Mouse (Mus musculus): Measurements from ENCODE around the gene Ube2g2. TPM values are rescaled to one million over a fixed set of nuclear protein-coding genes. Genes with fewer than 3 reads are reported as not detected.

Ube2g2 gene
- polyA plus RNA-seq, 1 experiment from 2014 or later: 54.1 TPM

- no peak overlapping the region for H3K4me2 ChIP-seq (replicated peaks)
- H3K9me3 ChIP-seq (ENCODE audit: control insufficient read depth, low read length): no peaks in the 10 kb centered on the region
- H3K4me1 ChIP-seq (replicated peaks; ENCODE audit: control insufficient read depth, insufficient read depth, low read length): no peaks in the 10 kb centered on the region
- no peaks in the 10 kb centered on the region for H3K27me3 ChIP-seq (ENCODE audit: control insufficient read depth, insufficient read depth, low read length)
- DNase-seq (ENCODE audit: low spot score): no peak
- no peak for ATAC-seq (ENCODE audit: low FRiP score)
- H3K27ac ChIP-seq: no peak overlapping the region
- WGBS: 82% methylated on average over 8 of the region's 8 CpGs
- H3K36me3 ChIP-seq (replicated peaks; ENCODE audit: control insufficient read depth, insufficient read depth): peaks cover 38% of the 10 kb centered on the region
- H3K4me3 ChIP-seq (replicated peaks; ENCODE audit: low read length): no peak overlapping the region
- H3K9ac ChIP-seq: no peak overlapping the region
These were observed 25.8 kb downstream of the Ube2g2 start for GRCm38 (mm10) chr10:77647901-77648300.

- Histone ChIP-seq H3K27me3 (ENCODE audit: control insufficient read depth, insufficient read depth, low read length) (no peaks in the 10 kb centered on the region), H3K27ac (no peak overlapping the region), H3K4me2 (replicated peaks) (no peak overlapping the region), H3K9ac (no peak overlapping the region), H3K4me3 (replicated peaks; ENCODE audit: low read length) (no peak overlapping the region), H3K36me3 (replicated peaks; ENCODE audit: control insufficient read depth, insufficient read depth) (no peaks in the 10 kb centered on the region), H3K4me1 (replicated peaks; ENCODE audit: control insufficient read depth, insufficient read depth, low read length) (no peaks in the 10 kb centered on the region), H3K9me3 (ENCODE audit: control insufficient read depth, low read length) (no peaks in the 10 kb centered on the region)
- WGBS: 90% methylated on average over 9 of the region's 9 CpGs
- ATAC-seq (ENCODE audit: low FRiP score) (no peak), DNase-seq (ENCODE audit: low spot score) (no peak)
These were observed 30.0 kb downstream of the Ube2g2 start for GRCm38 (mm10) chr10:77652046-77652445.

DNA sequence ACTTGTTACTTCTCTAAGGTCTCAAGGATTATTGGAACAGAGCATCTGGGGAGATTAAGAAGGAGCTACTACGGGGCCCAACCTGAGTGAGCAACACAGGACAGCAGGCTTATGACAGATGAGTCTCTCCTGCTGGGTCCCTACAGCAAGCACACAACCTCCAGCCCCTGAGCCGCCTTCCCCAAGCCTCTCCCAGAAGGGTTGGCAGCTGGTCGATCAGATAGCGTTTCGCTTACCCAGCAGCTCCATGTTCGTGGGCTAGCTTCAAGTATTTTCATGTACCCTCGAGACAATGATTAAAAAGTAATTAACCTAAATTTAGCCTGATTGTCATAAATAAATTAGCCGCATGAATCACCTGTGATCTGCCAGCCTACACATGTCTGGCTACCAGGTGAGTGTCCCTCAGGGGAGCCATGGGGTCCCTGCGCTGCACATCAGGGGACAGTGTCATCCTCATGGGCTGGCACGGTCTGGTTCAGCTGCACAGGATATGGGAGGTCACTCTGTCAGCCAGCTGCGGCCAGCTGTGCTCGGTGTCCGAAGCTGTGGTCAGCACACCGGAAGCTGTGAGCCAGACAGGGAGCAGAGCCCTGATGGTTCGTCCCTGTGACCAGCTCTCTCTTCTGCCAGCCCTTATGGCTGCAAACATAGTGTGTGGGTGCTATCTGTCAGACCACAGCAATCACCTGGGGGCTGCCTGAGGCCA is 36.4 kb downstream of the Ube2g2 start:
- Histone ChIP-seq H3K4me3 (replicated peaks; ENCODE audit: low read length) (no peak overlapping the region), H3K4me2 (replicated peaks) (no peak overlapping the region), H3K27me3 (ENCODE audit: control insufficient read depth, insufficient read depth, low read length) (no peaks in the 10 kb centered on the region), H3K36me3 (replicated peaks; ENCODE audit: control insufficient read depth, insufficient read depth) (no peaks in the 10 kb centered on the region), H3K9ac (no peak overlapping the region), H3K4me1 (replicated peaks; ENCODE audit: control insufficient read depth, insufficient read depth, low read length) (no peaks in the 10 kb centered on the region), H3K9me3 (ENCODE audit: control insufficient read depth, low read length) (0 out of 2 replicates have a peak, but pooled peaks cover 3% of the 10 kb centered on the region), H3K27ac (no peak overlapping the region)
- no peak for DNase-seq (ENCODE audit: low spot score)
- 68% methylated on average over 15 of the region's 15 CpGs for WGBS
- ATAC-seq (ENCODE audit: low FRiP score): 0 out of 2 replicates have a peak, but pooled peaks have one; percentile 14

DNA sequence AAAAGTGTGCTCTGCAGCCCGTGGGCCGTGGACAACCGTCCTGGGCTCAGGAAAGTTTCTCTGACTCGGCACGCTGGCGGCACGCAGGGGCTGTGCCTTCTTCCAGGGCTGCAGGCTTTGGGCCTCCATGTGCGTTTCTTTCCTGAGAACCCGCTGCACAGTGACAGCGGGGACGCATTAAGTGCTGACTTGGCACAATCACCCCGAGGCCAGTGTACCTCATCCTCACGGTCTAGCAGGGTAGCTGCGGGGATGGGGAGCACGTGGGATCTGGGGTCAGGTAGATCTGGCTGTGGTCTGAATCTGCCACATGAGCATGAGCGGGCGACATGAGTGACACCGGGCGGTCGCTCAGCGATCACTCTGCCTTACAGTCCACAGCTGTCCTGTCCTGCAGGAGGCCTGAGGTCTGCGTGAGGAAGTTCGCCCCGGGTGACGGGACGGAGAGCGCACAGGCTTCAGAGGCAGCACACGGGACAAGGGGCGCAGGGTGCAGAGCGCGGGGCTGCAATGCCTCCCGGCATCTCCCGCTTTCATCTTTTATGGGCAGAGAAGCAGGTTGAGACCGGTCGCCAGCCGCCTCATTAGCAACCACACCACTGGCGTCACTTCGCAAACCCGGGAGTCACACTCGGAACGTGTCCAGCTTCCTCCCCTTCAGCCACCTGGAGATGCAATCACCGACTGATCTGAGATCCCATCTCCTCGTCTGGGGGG is 42.0 kb downstream of the Ube2g2 start:
- ATAC-seq (ENCODE audit: low FRiP score) (no peak), DNase-seq (ENCODE audit: low spot score) (no peak)
- H3K4me1 ChIP-seq (replicated peaks; ENCODE audit: control insufficient read depth, insufficient read depth, low read length): no peaks in the 10 kb centered on the region
- WGBS: 59% methylated on average over 43 of the region's 43 CpGs
- H3K4me2 ChIP-seq (replicated peaks): no peak overlapping the region
- no peaks in the 10 kb centered on the region for H3K27me3 ChIP-seq (ENCODE audit: control insufficient read depth, insufficient read depth, low read length)
- no peak overlapping the region for H3K27ac ChIP-seq
- 0 out of 2 replicates have a peak, but pooled peaks cover 3% of the 10 kb centered on the region for H3K9me3 ChIP-seq (ENCODE audit: control insufficient read depth, low read length)
- no peaks in the 10 kb centered on the region for H3K36me3 ChIP-seq (replicated peaks; ENCODE audit: control insufficient read depth, insufficient read depth)
- no peak overlapping the region for H3K4me3 ChIP-seq (replicated peaks; ENCODE audit: low read length)
- H3K9ac ChIP-seq: no peak overlapping the region

DNA sequence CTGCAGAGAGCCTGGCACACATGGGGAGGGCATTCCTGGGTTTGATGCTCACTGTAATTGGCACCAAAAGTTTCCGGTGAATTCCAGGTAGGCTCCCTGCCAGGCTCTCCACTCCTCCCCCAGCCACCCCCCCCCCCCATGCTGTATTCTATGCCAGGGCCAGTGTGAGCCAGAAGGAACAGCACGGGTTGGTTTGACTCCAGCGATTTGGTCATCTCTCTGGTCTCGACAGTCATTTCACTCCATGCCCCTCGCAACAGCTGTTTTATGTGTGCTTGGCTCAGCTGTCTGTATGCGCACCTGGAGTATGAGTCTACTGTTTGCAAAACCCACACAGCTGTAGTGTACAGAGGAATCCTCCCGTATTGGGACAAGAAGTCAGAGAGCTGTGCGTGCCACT is 44.3 kb downstream of the Ube2g2 start:
- H3K4me2 ChIP-seq (replicated peaks): no peak overlapping the region
- no peak overlapping the region for H3K9ac ChIP-seq
- H3K27ac ChIP-seq: no peak overlapping the region
- H3K9me3 ChIP-seq (ENCODE audit: control insufficient read depth, low read length): no peaks in the 10 kb centered on the region
- WGBS: 76% methylated on average over 8 of the region's 8 CpGs
- no peak for DNase-seq (ENCODE audit: low spot score)
- no peaks in the 10 kb centered on the region for H3K4me1 ChIP-seq (replicated peaks; ENCODE audit: control insufficient read depth, insufficient read depth, low read length)
- no peak overlapping the region for H3K4me3 ChIP-seq (replicated peaks; ENCODE audit: low read length)
- no peak for ATAC-seq (ENCODE audit: low FRiP score)
- no peaks in the 10 kb centered on the region for H3K27me3 ChIP-seq (ENCODE audit: control insufficient read depth, insufficient read depth, low read length)
- no peaks in the 10 kb centered on the region for H3K36me3 ChIP-seq (replicated peaks; ENCODE audit: control insufficient read depth, insufficient read depth)

DNA sequence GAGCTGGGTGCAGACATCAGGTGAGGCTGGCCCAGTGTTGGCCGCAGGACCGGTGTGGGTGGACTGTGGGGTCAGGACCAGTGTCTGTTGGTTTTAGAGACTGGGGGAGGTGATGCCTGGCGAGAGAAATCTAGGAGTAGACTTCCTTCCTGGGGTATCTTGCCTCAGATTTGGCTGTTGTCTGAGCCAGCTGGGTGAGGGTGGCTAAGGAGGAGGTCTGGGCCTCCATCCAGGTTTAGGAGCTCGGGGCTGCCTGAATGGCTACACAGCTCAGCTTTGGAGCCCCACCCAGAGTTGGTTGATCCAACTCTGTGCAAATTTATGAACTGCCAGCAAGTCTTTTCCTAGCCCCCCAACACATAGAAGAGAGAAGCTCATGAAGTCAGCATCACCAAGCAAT is 45.3 kb downstream of the Ube2g2 start:
- Histone ChIP-seq H3K4me1 (replicated peaks; ENCODE audit: control insufficient read depth, insufficient read depth, low read length) (no peaks in the 10 kb centered on the region), H3K27me3 (ENCODE audit: control insufficient read depth, insufficient read depth, low read length) (no peaks in the 10 kb centered on the region), H3K9me3 (ENCODE audit: control insufficient read depth, low read length) (no peaks in the 10 kb centered on the region), H3K4me2 (replicated peaks) (no peak overlapping the region), H3K9ac (no peak overlapping the region), H3K27ac (no peak overlapping the region), H3K36me3 (replicated peaks; ENCODE audit: control insufficient read depth, insufficient read depth) (no peaks in the 10 kb centered on the region), H3K4me3 (replicated peaks; ENCODE audit: low read length) (no peak overlapping the region)
- no peak for ATAC-seq (ENCODE audit: low FRiP score)
- WGBS: 87% methylated on average over 4 of the region's 4 CpGs
- no peak for DNase-seq (ENCODE audit: low spot score)

DNA sequence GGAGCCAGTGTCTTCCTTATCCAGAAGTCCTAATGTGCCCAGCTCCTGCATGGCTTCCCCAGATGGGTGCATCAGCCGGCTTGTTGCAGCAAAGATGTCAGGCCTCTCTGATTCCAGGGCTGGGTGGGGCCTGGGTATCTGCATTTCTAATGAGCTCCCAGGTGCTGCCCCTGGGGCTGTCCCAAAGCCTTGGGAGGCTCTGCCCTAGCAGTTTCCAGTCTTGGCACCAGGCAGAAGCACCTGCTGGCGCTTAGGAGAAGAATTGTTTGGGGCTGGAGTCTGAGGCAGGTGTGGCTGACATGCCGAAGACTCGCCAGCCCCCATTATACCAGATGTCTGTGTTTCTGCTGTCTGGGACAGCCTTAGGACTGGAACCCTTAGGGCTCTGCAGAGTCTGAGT is 48.6 kb downstream of the Ube2g2 start:
- ATAC-seq (ENCODE audit: low FRiP score) (no peak), DNase-seq (ENCODE audit: low spot score) (no peak)
- 85% methylated on average over 4 of the region's 4 CpGs for WGBS
- H3K4me2 ChIP-seq (replicated peaks): no peak overlapping the region
- no peaks in the 10 kb centered on the region for H3K4me1 ChIP-seq (replicated peaks; ENCODE audit: control insufficient read depth, insufficient read depth, low read length)
- H3K9me3 ChIP-seq (ENCODE audit: control insufficient read depth, low read length): no peaks in the 10 kb centered on the region
- no peak overlapping the region for H3K27ac ChIP-seq
- H3K9ac ChIP-seq: no peak overlapping the region
- no peaks in the 10 kb centered on the region for H3K36me3 ChIP-seq (replicated peaks; ENCODE audit: control insufficient read depth, insufficient read depth)
- H3K4me3 ChIP-seq (replicated peaks; ENCODE audit: low read length): no peak overlapping the region
- peaks cover 2% of the 10 kb centered on the region; the same call in 1 of the 2 replicates for H3K27me3 ChIP-seq (ENCODE audit: control insufficient read depth, insufficient read depth, low read length)

DNA sequence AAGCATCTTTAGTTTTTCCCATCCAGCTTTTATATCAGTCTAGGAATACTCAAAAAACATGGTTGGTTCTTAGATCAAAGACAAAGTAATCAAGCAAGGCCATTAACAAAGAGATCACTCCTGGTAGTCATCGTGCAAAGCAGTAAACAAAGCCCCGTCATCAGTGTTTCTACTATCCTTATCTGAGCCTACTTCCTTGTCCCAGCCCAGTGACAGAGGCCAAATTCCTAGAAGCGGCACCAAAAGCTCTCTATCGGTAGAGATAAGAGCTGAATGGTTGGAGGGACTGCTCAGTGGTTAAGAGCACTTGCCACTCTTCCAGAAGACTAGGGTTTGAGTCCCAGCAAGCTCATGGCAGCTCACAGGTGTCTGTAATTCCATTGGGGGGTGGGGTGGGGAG is 49.4 kb downstream of the Ube2g2 start:
- WGBS: 88% methylated on average over 4 of the region's 4 CpGs
- Histone ChIP-seq H3K4me2 (replicated peaks) (no peak overlapping the region), H3K27ac (no peak overlapping the region), H3K9ac (no peak overlapping the region), H3K4me3 (replicated peaks; ENCODE audit: low read length) (no peak overlapping the region), H3K9me3 (ENCODE audit: control insufficient read depth, low read length) (no peaks in the 10 kb centered on the region), H3K4me1 (replicated peaks; ENCODE audit: control insufficient read depth, insufficient read depth, low read length) (no peaks in the 10 kb centered on the region), H3K36me3 (replicated peaks; ENCODE audit: control insufficient read depth, insufficient read depth) (no peaks in the 10 kb centered on the region), H3K27me3 (ENCODE audit: control insufficient read depth, insufficient read depth, low read length) (peaks cover 9% of the 10 kb centered on the region; the same call in 1 of the 2 replicates)
- ATAC-seq (ENCODE audit: low FRiP score) (no peak), DNase-seq (ENCODE audit: low spot score) (no peak)

DNA sequence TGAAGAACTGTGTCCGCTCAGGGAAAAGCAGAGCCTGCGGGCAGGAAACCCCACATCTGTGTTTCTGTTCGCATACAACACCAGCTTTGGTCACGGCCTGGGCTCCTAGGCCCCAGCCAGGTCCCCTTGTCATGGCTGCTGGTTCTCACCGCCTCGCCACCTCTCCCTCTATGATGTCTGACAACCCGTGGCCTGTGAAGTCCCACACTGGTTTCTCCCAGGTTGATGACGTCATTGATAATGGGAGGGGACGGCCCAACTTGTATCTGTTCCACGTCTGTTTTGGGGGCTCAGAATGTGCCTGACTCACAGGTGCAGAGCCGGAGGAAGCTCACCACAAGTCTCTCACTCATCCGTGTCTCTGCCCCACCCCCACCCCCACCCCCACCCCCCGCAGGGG is 51.7 kb downstream of the Ube2g2 start:
- Histone ChIP-seq H3K36me3 (replicated peaks; ENCODE audit: control insufficient read depth, insufficient read depth) (no peaks in the 10 kb centered on the region), H3K4me1 (replicated peaks; ENCODE audit: control insufficient read depth, insufficient read depth, low read length) (peaks cover 8% of the 10 kb centered on the region; the same call in 1 of the 2 replicates), H3K4me3 (replicated peaks; ENCODE audit: low read length) (no peak overlapping the region), H3K27me3 (ENCODE audit: control insufficient read depth, insufficient read depth, low read length) (peaks cover 30% of the 10 kb centered on the region), H3K9me3 (ENCODE audit: control insufficient read depth, low read length) (no peaks in the 10 kb centered on the region), H3K4me2 (replicated peaks) (no peak overlapping the region), H3K9ac (no peak overlapping the region), H3K27ac (no peak overlapping the region)
- DNase-seq (ENCODE audit: low spot score) (no peak), ATAC-seq (ENCODE audit: low FRiP score) (no peak)
- 64% methylated on average over 13 of the region's 13 CpGs for WGBS

Measured in hindbrain, embryonic 14.5 days (tissue).